Mouse (Mus musculus) adrenal gland, postnatal 10 days (tissue): ENCODE data around the gene Plekhg2. TPM values are rescaled to one million over a fixed set of nuclear protein-coding genes. Genes with fewer than 3 reads are reported as not detected.

Experiments used
- DNase-seq: peaks from one replicate; pipeline ENCODE4 v3.0.0; 2021; ENCODE audit warnings: mixed read lengths
- total RNA-seq, 2 experiments: library from RNA; stranded (reverse); gene quantifications; 2 replicates each; pipeline ENCODE4 v1.2.3; 2021

Plekhg2 gene
- total RNA-seq, 2 experiments from 2014 or later: 27.9 to 37.0 TPM

GRCm38 (mm10) chr7:28367663-28368275 is 4.6 kb downstream of the Plekhg2 start:
- no peak for DNase-seq

DNA sequence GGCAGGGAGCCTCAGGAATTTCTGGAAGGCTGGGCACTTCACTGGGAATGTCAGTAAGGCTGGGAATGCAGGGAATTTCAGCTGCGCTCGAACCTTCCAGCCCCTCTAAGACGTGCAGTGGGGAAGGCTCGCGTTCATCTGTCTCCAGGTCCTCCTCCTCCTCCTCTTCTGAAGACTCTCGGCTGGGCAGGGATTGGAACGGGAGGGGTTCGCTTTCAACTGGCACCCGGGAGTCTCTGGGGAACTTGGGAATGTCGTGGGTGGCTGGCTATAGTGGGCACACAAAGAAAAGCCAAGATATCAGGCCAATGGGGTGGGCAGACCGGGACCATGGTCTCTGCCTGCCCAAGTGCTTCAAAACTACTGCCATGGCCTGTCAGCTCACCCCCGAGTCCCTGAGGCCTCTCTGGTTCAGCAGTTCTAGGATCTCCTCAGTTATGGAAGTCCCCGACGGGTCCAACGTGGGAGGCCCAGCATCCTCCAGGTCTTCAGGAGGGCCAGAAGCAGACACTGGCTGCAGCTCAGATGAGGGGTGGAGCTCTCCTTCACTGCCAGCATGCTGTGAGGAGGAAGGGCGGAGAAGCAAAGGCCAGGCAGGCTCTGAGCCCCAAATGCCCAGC is 9.8 kb downstream of the Plekhg2 start:
- DNase-seq: no peak

DNA sequence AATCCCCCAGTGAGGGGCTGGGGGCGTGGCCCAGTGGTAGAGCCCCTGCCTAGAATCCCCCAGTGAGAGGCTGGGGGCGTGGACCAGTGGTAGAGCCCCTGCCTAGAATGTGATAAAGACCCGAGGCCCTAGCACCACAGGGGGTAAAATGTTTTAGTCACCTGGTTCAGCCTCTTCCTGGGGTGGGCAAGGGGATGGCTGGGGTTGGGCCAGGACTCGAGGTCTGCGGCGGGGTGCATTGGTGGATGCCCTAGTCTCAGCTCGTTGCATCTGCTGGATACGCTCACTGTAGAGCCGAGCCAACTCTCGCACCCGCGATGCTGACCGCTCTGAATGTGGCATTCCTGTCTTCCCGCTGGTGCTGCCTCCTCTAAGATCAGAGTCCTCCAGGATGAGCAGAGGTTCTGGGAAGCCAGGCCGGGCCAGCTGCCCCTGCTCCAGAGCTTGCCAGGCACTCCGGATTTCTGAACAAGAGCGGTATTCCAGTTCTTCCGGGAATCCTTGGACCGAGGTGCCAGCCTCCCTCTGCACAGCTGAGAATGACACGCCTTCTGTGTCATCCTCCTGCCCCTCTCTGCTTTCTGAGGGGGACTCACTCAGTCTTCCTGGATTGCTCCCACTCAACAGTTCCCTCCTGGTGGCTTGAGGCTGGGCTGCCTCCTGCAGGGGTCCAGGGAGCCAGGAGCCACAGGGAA is 10.6 kb downstream of the Plekhg2 start:
- DNase-seq: no peak

DNA sequence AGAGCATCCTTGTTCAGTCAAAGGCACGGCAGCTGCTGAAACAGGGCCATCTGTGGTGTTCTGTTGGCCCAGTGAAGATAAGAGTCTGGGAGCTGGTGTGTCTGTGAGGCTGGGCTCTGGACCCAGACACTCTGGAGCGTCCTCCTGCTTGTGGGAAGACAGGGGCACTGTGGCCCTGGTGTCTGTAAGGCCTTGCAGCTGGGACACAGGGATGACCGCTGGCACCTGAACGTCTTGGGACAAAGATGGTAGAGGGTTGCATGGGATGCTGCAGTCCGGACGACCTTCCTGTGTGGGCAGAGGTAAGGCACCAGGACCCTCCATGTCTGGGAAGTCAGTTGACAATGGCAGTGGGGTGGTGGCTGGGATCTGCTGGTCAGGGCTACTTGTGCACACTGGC is 12.1 kb downstream of the Plekhg2 start:
- DNase-seq: no peak

GRCm38 (mm10) chr7:28359854-28360253 is 12.5 kb downstream of the Plekhg2 start:
- no peak for DNase-seq

GRCm38 (mm10) chr7:28358431-28358830 is 14.0 kb downstream of the Plekhg2 start:
- no peak for DNase-seq

DNA sequence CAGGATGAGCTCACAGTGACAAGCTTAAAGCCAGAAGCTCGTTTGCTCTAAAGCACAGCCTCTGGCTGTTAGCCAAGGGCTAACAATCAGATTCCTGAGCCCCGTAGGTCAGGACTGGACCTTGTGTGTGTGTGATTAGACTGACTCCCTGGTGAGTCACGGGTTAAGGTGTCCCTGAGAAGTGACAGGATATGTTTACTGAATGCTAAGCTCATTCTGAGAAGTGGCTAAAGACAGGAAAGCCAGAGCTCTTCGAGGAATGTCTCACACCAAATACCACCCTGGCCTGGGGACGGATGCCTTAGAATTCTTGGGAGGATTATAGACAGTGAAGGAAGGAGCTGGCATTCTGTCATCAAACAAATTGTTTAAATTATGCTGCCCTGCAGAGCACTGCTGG is 14.4 kb downstream of the Plekhg2 start:
- peak; percentile 48 for DNase-seq

- DNase-seq: peak; percentile 65
Measured at GRCm38 (mm10) chr7:28356981-28357380, 15.4 kb downstream of the Plekhg2 start.

DNA sequence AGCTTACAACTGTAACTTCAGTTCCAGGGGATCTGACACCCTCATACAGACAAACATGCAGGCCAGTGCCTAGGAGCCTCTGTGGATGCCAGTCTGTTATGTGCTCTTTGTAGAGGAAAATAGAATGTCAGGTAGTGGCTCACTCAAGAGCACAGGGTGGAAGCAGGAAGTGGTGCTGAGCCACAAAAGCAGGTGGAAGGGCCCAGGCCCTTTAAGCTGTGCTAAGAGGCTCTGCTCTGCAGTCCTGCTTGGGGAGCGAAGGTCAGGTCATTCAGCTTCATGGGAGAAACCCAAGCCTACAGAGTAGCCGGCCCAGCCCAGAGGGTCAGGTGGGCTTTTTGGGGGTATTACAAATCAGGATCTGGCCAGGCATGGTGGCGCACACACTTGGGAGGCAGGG is 17.2 kb downstream of the Plekhg2 start:
- no peak for DNase-seq

DNA sequence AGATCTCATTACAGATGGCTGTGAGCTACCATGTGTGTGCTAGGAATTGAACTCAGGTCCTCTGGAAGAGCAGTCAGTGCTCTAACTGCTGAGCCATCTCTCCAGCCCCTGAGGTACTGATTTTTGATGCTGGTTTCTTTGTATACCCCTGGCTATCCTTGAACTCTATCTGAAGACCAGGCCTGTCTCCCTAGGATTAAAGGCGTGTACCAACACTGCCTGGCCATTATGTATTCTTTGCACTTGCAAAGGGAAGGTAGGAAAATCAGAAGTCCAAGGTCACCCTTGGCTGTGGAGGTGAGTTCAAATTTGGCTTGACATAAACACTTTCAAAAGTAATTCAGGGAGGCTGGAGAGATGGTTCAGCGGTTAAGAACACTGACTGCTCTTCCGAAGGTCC is 17.8 kb downstream of the Plekhg2 start:
- DNase-seq: no peak

DNA sequence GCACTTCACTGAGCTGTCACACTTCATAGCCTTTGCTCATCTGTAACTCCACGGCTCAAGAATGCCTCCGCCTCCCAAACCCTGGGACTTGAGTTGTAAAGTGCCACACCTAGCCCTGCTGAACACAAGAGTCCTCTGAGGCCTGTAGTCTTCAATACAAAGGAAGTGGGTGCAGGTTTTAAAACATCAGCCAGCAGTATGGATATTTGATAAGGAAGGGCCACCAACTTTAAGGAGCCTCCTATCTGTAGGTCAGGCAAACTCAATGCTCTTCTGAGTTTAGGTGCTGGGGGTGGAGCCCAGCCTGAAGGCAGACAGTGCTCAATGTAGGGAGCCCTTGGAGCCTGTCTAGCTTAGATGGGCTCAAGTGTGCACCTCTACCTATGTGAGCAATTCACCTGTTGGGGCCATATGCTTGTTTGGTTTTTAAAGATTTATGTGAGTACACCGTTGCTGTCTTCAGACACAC is 18.3 kb downstream of the Plekhg2 start:
- DNase-seq: no peak

GRCm38 (mm10) chr7:28353267-28353666 is 19.1 kb downstream of the Plekhg2 start:
- no peak for DNase-seq

DNA sequence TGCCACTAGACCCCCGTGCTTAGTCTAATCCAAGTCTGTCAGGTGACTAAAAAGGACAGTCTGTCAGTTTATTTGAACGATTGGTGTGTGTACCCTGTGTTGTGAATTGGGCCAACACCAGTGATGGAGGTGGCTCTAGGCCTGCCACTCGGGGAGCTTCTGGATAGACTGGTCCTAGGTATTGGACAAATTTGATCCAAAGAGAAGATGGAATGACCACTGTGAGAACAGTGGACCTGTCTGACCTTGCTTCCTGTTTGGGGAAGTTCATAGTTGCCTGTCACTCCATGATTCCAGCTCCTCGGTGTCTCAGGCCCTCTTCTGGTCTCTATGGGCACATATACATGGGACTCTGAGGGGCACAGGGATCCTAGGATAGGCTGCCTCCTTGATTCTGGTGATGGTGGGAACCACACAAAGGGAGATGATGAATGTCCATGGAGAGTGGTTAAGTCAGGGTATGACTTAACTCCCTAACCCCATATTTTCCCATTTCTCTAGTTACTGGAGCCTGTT is 20.7 kb downstream of the Plekhg2 start:
- no peak for DNase-seq

DNA sequence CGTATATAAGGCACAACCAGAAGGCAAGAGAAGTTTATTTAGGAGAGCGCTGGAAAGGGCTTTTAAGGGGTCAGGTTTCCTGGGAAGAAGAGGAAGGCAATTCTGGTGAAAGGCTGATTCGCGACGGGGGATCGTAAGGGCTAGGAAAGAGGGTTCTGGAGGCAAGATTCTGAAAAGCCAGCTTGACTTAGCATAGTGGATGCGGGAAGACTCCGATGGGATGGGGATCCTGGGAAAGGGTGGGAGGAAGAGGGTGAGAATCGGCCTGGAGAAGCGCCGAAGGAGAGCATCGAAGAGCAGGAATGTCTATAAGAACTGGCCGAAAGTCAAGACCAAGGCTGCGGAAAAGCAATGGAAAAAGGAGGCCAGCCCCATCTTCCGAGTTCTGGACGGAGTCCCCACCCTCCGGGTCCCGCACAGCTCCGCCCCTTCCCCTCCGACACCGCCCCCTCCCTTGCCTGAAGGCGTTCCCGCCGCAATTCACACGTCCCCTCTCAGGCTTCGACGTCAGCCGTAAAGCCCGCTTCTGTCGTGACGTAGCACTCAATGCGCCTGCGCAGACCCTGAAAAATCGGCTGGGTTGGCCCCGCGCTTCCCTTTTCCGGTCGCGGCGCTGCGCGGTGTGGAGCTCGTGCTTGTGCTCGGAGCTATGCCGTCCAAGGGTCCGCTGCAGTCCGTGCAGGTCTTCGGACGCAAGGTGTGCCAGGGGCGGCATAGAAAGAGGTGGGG is 22.1 kb downstream of the Plekhg2 start, which contains the start of gene Rps16:
TSS of gene Rps16 (plus strand) at position 498 of the 729 bp plus-strand sequence.
- peak; percentile 99 for DNase-seq

DNA sequence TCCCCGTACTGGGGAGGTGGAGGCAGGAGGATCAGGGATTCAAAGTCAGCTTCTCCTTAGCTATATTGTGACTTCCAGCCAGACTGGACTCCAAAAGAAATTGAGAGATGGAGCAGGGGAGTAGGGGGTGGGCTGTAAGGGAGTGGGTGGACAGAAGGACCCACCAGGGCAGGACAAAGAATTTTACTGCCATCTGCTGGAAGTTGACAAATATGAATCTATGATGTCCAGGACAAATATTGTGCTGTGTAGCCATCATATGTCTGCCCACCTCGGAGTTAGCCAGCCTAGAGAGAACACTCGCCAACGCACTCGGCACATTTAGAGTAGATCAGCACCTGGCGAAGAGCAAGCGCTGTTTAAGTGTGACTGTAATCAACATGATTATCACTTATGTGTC is 23.8 kb downstream of the Plekhg2 start:
- no peak for DNase-seq

- peak; percentile 86 for DNase-seq
Measured at GRCm38 (mm10) chr7:28347746-28348145, 24.7 kb downstream of the Plekhg2 start.

GRCm38 (mm10) chr7:28344637-28345036 is 27.8 kb downstream of the Plekhg2 start:
- DNase-seq: peak; percentile 78

GRCm38 (mm10) chr7:28341381-28341780 is 31.0 kb downstream of the Plekhg2 start:
- DNase-seq: no peak

GRCm38 (mm10) chr7:28339213-28339917 is 33.0 kb downstream of the Plekhg2 start:
- DNase-seq: peak; percentile 73

DNA sequence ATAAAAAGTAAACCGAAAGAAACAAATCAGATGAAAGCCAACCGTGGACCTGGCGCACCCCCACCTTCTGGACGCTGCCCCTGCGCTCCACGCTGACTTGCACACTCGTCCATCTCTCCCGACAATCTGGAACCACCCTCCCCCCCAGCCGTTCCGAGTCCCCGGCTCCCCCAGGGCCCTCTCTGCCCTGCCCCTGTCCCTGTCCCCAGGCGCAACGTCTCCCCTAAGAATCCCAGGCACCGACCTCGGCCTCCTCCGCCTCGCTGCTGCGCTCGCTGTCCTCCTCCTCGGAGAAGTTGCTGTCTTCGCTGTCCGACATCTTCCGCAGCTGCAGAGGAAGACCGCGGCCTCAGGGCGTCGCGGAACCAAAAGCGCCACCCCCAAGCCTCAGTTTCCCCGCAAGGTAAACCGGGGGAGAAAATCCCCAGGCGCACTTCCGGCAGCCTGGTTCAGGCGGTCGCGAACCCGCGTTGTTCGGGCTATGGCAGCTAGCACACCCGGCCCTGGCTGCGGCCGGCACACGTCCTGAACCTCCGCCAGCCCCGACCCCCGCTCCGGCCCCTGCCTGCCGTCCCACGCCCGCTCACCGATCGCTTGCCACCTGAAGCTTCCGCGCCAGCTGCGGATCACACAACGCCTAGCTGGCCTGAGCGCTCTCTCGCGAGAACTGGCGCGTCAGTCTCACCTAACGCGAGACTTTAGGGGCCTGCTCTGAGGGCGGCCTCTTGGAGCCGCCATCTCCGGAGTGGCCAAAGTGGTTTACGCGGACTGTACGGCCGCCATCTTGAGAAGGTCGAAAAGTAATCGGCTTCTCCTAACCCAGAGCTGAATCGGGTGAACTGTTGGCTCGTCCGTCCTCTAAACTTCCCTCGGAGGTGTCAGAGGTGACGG is 34.0 kb downstream of the Plekhg2 start, which contains the start of gene Supt5:
TSS of gene Supt5 (minus strand) at position 639 of the 891 bp plus-strand sequence.
- peak; percentile 97 for DNase-seq

DNA sequence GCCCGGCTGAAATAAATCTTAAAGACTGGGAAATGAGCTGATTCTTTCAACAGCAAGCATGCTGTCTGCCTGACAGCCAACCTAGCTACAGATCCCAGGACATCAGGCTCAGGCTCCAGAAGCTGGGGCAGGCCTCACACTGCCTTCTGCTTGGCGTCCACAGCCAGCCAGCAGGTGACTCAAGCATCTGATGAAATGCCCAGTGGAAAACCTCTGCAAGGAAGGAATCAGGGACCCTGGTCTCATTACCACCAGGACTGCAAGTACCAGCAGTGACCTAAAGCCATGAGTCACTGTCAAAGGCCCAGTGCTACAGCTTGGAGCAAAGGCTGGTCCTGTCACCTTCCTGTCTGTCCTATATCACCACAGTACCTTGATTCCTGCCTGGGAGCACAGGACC is 36.9 kb downstream of the Plekhg2 start:
- no peak for DNase-seq
